Mouse (Mus musculus) liver, embryonic 14.5 days (tissue): ENCODE measurements at regions not wholly inside any gene's neighbourhood (a gene's known extent, or its start where the extent isn't known, plus 50 kb on each side); places are given as distances from the start of the nearest gene placed in this dataset.

Experiments used
- ATAC-seq: fragments of 200-750 bp; cut with Nextera tagmentation; 2 replicates; pipeline ENCODE4 v1.8.0; 2017; ENCODE audit warnings: moderate number of reproducible peaks, mild to moderate bottlenecking, moderate library complexity; ENCODE audit not compliant: insufficient read depth
- DNase-seq, 3 experiments: peaks; one replicate each; pipeline ENCODE4 v3.0.0-alpha.2; 2012 to 2013; ENCODE audit warnings: low read depth in 3 of 3, low spot score in 3 of 3
- H3K27ac ChIP-seq: fragments of 300-500 bp; sonication (generic); 2 replicates; pipeline ENCODE4 v1.5.1; 2014; ENCODE audit warnings: moderate library complexity, mild to moderate bottlenecking, control low read depth, inconsistent platforms
- H3K27me3 ChIP-seq: fragments of 300-500 bp; sonication (generic); 2 replicates; pipeline ENCODE4 v1.6.1; 2014; ENCODE audit warnings: mild to moderate bottlenecking, low read length, moderate library complexity; ENCODE audit not compliant: control insufficient read depth, insufficient read depth
- H3K36me3 ChIP-seq: fragments of 300-500 bp; sonication (generic); replicated peaks from 2 replicates; pipeline ENCODE4 v1.6.1; 2014; ENCODE audit warnings: low read depth; ENCODE audit not compliant: control insufficient read depth, insufficient read depth
- H3K4me1 ChIP-seq, 2 experiments: fragments of 200-500 bp in 1 of 2; fragments of 300-500 bp in 1 of 2; sonication (generic) in 1 of 2; replicated peaks; 2 replicates each; pipeline ENCODE4 v1.6.1; 2012 to 2014; ENCODE audit warnings: antibody characterized with exemption in 1 of 2, inconsistent platforms in 1 of 2, low read length in 1 of 2; ENCODE audit not compliant: control insufficient read depth in 2 of 2, insufficient read depth in 2 of 2
- H3K4me2 ChIP-seq: fragments of 300-500 bp; sonication (generic); 2 replicates; pipeline ENCODE4 v1.6.1; 2014; ENCODE audit warnings: low read depth, mild to moderate bottlenecking, control low read depth, moderate library complexity
- H3K4me3 ChIP-seq, 2 experiments: fragments of 200-500 bp in 1 of 2; fragments of 300-500 bp in 1 of 2; sonication (generic) in 1 of 2; 2 replicates each; pipeline ENCODE4 v1.5.1; 2012 to 2014; ENCODE audit warnings: low read depth in 2 of 2, low read length in 2 of 2, mild to moderate bottlenecking in 2 of 2, control low read depth in 1 of 2, inconsistent platforms in 1 of 2, moderate library complexity in 1 of 2; ENCODE audit not compliant: insufficient read depth in 1 of 2
- H3K9ac ChIP-seq: fragments of 300-500 bp; sonication (generic); replicated peaks from 2 replicates; pipeline ENCODE4 v1.6.1; 2014; ENCODE audit warnings: mild to moderate bottlenecking, control low read depth, moderate library complexity
- H3K9me3 ChIP-seq: fragments of 300-500 bp; sonication (generic); 2 replicates; pipeline ENCODE4 v1.6.1; 2016; ENCODE audit warnings: low read length, mixed read lengths; ENCODE audit not compliant: control insufficient read depth
- CTCF ChIP-seq: IDR thresholded peaks from 2 replicates; pipeline ENCODE4 v1.5.1; 2016; ENCODE audit warnings: antibody characterized with exemption, low read depth, control low read depth
- EP300 ChIP-seq: IDR thresholded peaks from 2 replicates; pipeline ENCODE4 v1.6.1; 2016; ENCODE audit warnings: antibody characterized with exemption, low read depth
- WGBS: fragments of 180-500 bp; shearing (Covaris S2); extraction: QIAGEN DNeasy Blood & Tissue Kit; methylation state at CpG from one replicate; pipeline ENCODE4 v1.1.7; 2014; ENCODE audit not compliant: insufficient replicate concordance; 5-methylcytosine and 5-hydroxymethylcytosine counted together

DNA sequence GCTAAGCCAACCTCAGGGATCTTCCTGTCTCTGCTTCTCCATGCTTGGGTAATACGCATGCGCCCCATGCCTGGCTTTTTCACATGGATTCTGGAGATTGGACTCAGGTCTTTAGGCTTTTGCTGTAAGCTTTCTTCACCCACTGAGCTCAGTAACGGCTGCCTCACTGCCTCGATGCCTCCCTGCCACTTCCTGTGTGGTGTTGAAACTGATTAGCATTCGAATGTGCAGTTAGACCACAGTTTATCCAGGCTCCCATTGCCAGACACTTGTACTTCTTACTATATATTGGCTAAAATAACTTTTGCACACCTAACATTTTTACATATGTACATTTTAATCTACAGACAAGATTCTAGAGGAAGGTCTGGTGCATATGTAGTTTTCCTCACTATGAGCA is 137.0 kb upstream of the Fmo9 start:
- WGBS, result 30% methylated on average over 5 of the region's 5 CpGs
- H3K27me3 ChIP-seq, result no peaks in the 10 kb centered on the region
- TF ChIP-seq CTCF (no peak), EP300 (no peak)
- no peak overlapping the region for H3K27ac ChIP-seq
- H3K4me2 ChIP-seq, result no peak overlapping the region
- no peaks in the 10 kb centered on the region for H3K36me3 ChIP-seq
- DNase-seq (no peak), ATAC-seq (no peak)
- H3K9ac ChIP-seq, result no peak overlapping the region
- H3K4me3 ChIP-seq, result no peak overlapping the region
- peaks cover 0 to 8% of the 10 kb centered on the region in 2 experiments; a peak in 2 of 4 replicates for H3K4me1 ChIP-seq
- H3K9me3 ChIP-seq, result no peaks in the 10 kb centered on the region

DNA sequence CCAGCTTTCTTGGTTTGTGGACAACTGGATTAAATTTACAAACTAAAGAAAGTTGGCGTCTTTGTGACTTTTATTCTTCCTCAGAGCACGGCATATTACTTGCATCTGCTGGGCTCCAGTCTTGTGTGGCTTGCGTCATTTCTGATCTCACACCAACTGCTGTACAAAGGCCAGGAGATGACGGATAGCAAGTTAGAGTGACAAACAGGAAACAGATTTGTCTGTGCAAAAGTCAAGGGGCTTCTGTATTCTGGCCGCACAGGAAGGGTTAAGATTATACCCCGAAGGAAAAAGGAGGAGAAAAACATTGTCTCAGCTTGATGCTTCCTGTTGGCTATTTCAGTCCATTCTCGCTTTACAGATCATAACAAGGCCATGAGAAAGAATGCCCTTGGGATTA is 137.8 kb upstream of the Fmo9 start:
- Histone ChIP-seq H3K27me3 (no peaks in the 10 kb centered on the region), H3K4me1 (peaks cover 0 to 7% of the 10 kb centered on the region in 2 experiments; a peak in 2 of 4 replicates), H3K4me2 (no peak overlapping the region), H3K4me3 (no peak overlapping the region), H3K27ac (no peak overlapping the region), H3K36me3 (no peaks in the 10 kb centered on the region), H3K9ac (no peak overlapping the region), H3K9me3 (no peaks in the 10 kb centered on the region)
- ATAC-seq (peak; percentile 47; the same call in 1 of the 2 replicates), DNase-seq (no peak)
- TF ChIP-seq EP300, result no peak
- no peak for TF ChIP-seq CTCF
- 17% methylated on average over 7 of the region's 7 CpGs for WGBS

GRCm38 (mm10) chr1:166820050-166820449 is 138.4 kb upstream of the Fmo9 start:
- Histone ChIP-seq H3K9me3 (no peaks in the 10 kb centered on the region), H3K27ac (no peak overlapping the region), H3K4me3 (no peak overlapping the region), H3K36me3 (no peaks in the 10 kb centered on the region), H3K4me2 (no peak overlapping the region), H3K27me3 (no peaks in the 10 kb centered on the region), H3K4me1 (peaks cover 0 to 7% of the 10 kb centered on the region in 2 experiments; a peak in 2 of 4 replicates), H3K9ac (no peak overlapping the region)
- ATAC-seq, result no peak
- TF ChIP-seq CTCF (no peak), EP300 (no peak)
- DNase-seq, result no peak
- 84% methylated on average over 5 of the region's 5 CpGs for WGBS

- WGBS, result 29% methylated on average over 3 of the region's 3 CpGs
- no peak for TF ChIP-seq EP300
- peak; percentile 74 for TF ChIP-seq CTCF
- Histone ChIP-seq H3K9me3 (no peaks in the 10 kb centered on the region), H3K27me3 (no peaks in the 10 kb centered on the region), H3K4me3 (no peak overlapping the region), H3K9ac (no peak overlapping the region), H3K36me3 (no peaks in the 10 kb centered on the region), H3K4me1 (peaks cover 0 to 7% of the 10 kb centered on the region in 2 experiments; a peak in 2 of 4 replicates), H3K4me2 (no peak overlapping the region), H3K27ac (no peak overlapping the region)
- ATAC-seq, result no peak
- DNase-seq, result no peak
Observed at GRCm38 (mm10) chr1:166821146-166821545, 139.5 kb upstream of the Fmo9 start.

- no peaks in the 10 kb centered on the region for H3K36me3 ChIP-seq
- no peaks in the 10 kb centered on the region for H3K9me3 ChIP-seq
- H3K9ac ChIP-seq, result no peak overlapping the region
- TF ChIP-seq EP300, result no peak
- TF ChIP-seq CTCF, result no peak
- 24% methylated on average over 1 of the region's 1 CpGs for WGBS
- no peaks in the 10 kb centered on the region for H3K4me1 ChIP-seq
- DNase-seq (no peak), ATAC-seq (no peak)
- H3K27me3 ChIP-seq, result no peaks in the 10 kb centered on the region
- H3K27ac ChIP-seq, result no peak overlapping the region
- no peak overlapping the region for H3K4me2 ChIP-seq
- H3K4me3 ChIP-seq, result no peak overlapping the region
Observed at GRCm38 (mm10) chr1:166837299-166837698, 155.7 kb upstream of the Fmo9 start.
